Mouse (Mus musculus): ENCODE data around the gene St5.

GRCm38 (mm10) chr7:109579585-109580307 lies 123.7 kb downstream of the St5 start:
- no peak for TF ChIP-seq CTCF (IDR thresholded peaks at IDR 0.05; ENCODE audit: borderline replicate concordance, insufficient read depth, low read depth, low read length)
- no peak for TF ChIP-seq POLR2A (IDR thresholded peaks at IDR 0.05; ENCODE audit: borderline replicate concordance, insufficient read depth, low read length)

All from cerebellum, adult 2 months (tissue).